Mouse (Mus musculus) small intestine, adult 2 months (tissue): Measurements from ENCODE around the gene Cpeb3. TPM values are rescaled to one million over a fixed set of nuclear protein-coding genes. Genes with fewer than 3 reads are reported as not detected.

Source experiments
- H3K27ac ChIP-seq: fragments of 200-500 bp; 2 replicates; pipeline ENCODE4 v1.5.1; 2012; ENCODE audit warnings: low read depth, low read length, control low read depth, inconsistent platforms; ENCODE audit not compliant: insufficient read depth
- H3K27me3 ChIP-seq: fragments of 200-500 bp; 2 replicates; pipeline ENCODE4 v1.6.1; 2012; ENCODE audit warnings: mild to moderate bottlenecking, moderate library complexity, low read length, inconsistent platforms; ENCODE audit not compliant: control insufficient read depth, insufficient read depth
- H3K36me3 ChIP-seq: fragments of 200-500 bp; 2 replicates; pipeline ENCODE4 v1.6.1; 2012; ENCODE audit warnings: mild to moderate bottlenecking, low read length, control low read depth, inconsistent platforms; ENCODE audit not compliant: control insufficient read depth, insufficient read depth
- H3K4me1 ChIP-seq: fragments of 200-500 bp; 2 replicates; pipeline ENCODE4 v1.6.1; 2012; ENCODE audit warnings: low read length, inconsistent platforms, mixed read lengths; ENCODE audit not compliant: control insufficient read depth, insufficient read depth, insufficient read length
- H3K4me3 ChIP-seq: fragments of 200-500 bp; 2 replicates; pipeline ENCODE4 v1.5.1; 2012; ENCODE audit warnings: low read depth, mild to moderate bottlenecking, control low read depth, inconsistent platforms, low read length, moderate library complexity
- CTCF ChIP-seq: fragments of 200-500 bp; IDR thresholded peaks from 2 replicates; pipeline ENCODE4 v1.5.1; 2012; ENCODE audit warnings: low read depth, mild to moderate bottlenecking, control low read depth, inconsistent platforms, low read length, moderate library complexity, mixed read lengths; ENCODE audit not compliant: insufficient replicate concordance, insufficient read length; ENCODE audit errors: extremely low read depth
- POLR2A ChIP-seq: fragments of 200-500 bp; IDR thresholded peaks from 2 replicates; pipeline ENCODE4 v1.6.1; 2012; ENCODE audit warnings: low read depth, mild to moderate bottlenecking, control low read depth, inconsistent platforms, low read length, moderate library complexity
- WGBS: fragments of 180-500 bp; shearing (Covaris S2); methylation state at CpG from one replicate; pipeline ENCODE4 v1.1.7; 2018; 5-methylcytosine and 5-hydroxymethylcytosine counted together
- polyA plus RNA-seq: library from polyadenylated mRNA; depleted of rRNA; stranded (reverse); fragments of >200 nt; gene quantifications from 2 replicates; pipeline ENCODE4 v1.2.3, GENCODE M21; 2012; rRNA removed

Gene Cpeb3
- polyA plus RNA-seq: 5.9 and 9.1 TPM in 2 replicates

GRCm38 (mm10) chr19:37208176-37208755 is at the start of gene Cpeb3:
Cpeb3 (minus strand) TSS chr19:37208601.
- WGBS: under 1% methylated on average over 15 of the region's 15 CpGs
- Histone ChIP-seq H3K27me3 (no peaks in the 10 kb centered on the region), H3K36me3 (peaks cover 16% of the 10 kb centered on the region), H3K4me3 (peak within 1 kb of the TSS; percentile 68), H3K27ac (peak within 1 kb of the TSS; percentile 95), H3K4me1 (peaks cover 6% of the 10 kb centered on the region; the same call in 1 of the 2 replicates)
- TF ChIP-seq POLR2A (no peak), CTCF (peak; percentile 54; the same call in 1 of the 2 replicates)

GRCm38 (mm10) chr19:37255321-37255720 is 46.9 kb upstream of the Cpeb3 start:
- WGBS: 79% methylated on average over 9 of the region's 9 CpGs
- no peak overlapping the region for H3K4me3 ChIP-seq
- no peaks in the 10 kb centered on the region for H3K4me1 ChIP-seq
- H3K27me3 ChIP-seq: no peaks in the 10 kb centered on the region
- H3K36me3 ChIP-seq: no peaks in the 10 kb centered on the region
- TF ChIP-seq CTCF: no peak
- no peak for TF ChIP-seq POLR2A
- H3K27ac ChIP-seq: no peak overlapping the region

- H3K27me3 ChIP-seq: no peaks in the 10 kb centered on the region
- no peak overlapping the region for H3K4me3 ChIP-seq
- no peaks in the 10 kb centered on the region for H3K4me1 ChIP-seq
- 45% methylated on average over 6 of the region's 6 CpGs for WGBS
- TF ChIP-seq CTCF: no peak
- TF ChIP-seq POLR2A: no peak
- H3K27ac ChIP-seq: no peak overlapping the region
- H3K36me3 ChIP-seq: no peaks in the 10 kb centered on the region
Measured at GRCm38 (mm10) chr19:37252104-37252503, 43.7 kb upstream of the Cpeb3 start.

GRCm38 (mm10) chr19:37248199-37248598 is 39.8 kb upstream of the Cpeb3 start:
- H3K27ac ChIP-seq: no peak overlapping the region
- H3K4me3 ChIP-seq: no peak overlapping the region
- H3K27me3 ChIP-seq: no peaks in the 10 kb centered on the region
- TF ChIP-seq POLR2A (no peak), CTCF (no peak)
- H3K36me3 ChIP-seq: no peaks in the 10 kb centered on the region
- H3K4me1 ChIP-seq: no peaks in the 10 kb centered on the region
- WGBS: 69% methylated on average over 3 of the region's 3 CpGs

- Histone ChIP-seq H3K4me1 (no peaks in the 10 kb centered on the region), H3K27ac (no peak overlapping the region), H3K36me3 (no peaks in the 10 kb centered on the region), H3K27me3 (no peaks in the 10 kb centered on the region), H3K4me3 (no peak overlapping the region)
- TF ChIP-seq POLR2A (no peak), CTCF (no peak)
- WGBS: 34% methylated on average over 3 of the region's 3 CpGs
Measured at GRCm38 (mm10) chr19:37246859-37247258, 38.5 kb upstream of the Cpeb3 start.

- H3K36me3 ChIP-seq: no peaks in the 10 kb centered on the region
- WGBS: 8% methylated on average over 2 of the region's 2 CpGs
- H3K27me3 ChIP-seq: peaks cover 3% of the 10 kb centered on the region; the same call in 1 of the 2 replicates
- no peak overlapping the region for H3K4me3 ChIP-seq
- no peak overlapping the region for H3K27ac ChIP-seq
- no peaks in the 10 kb centered on the region for H3K4me1 ChIP-seq
- TF ChIP-seq CTCF (no peak), POLR2A (no peak)
Measured at GRCm38 (mm10) chr19:37242707-37243106, 34.3 kb upstream of the Cpeb3 start.

- peaks cover 3% of the 10 kb centered on the region; the same call in 1 of the 2 replicates for H3K27me3 ChIP-seq
- TF ChIP-seq CTCF: no peak
- TF ChIP-seq POLR2A: no peak
- WGBS: 70% methylated on average over 5 of the region's 5 CpGs
- no peak overlapping the region for H3K4me3 ChIP-seq
- no peaks in the 10 kb centered on the region for H3K36me3 ChIP-seq
- no peaks in the 10 kb centered on the region for H3K4me1 ChIP-seq
- H3K27ac ChIP-seq: no peak overlapping the region
Measured at GRCm38 (mm10) chr19:37241201-37241600, 32.8 kb upstream of the Cpeb3 start.
